Mouse (Mus musculus) mouse embryonic stem cell (cell line): ENCODE results near the gene Akr1e1.

ENCODE experiments used
- in situ Hi-C, 2 experiments: fragments of 300-500 bp; cut with MboI; formaldehyde crosslinking; loops; 1 replicate in 1 of 2; 3 replicates in 1 of 2; pipeline ENCODE4 v1.14.3; 2019 to 2020; ENCODE audit warnings: low sequenced_read_pairs in 2 of 2, low pct_unique_long_range_greater_than_20kb in 1 of 2, mixed read lengths in 1 of 2; ENCODE audit not compliant: unreplicated experiment in 1 of 2

The Akr1e1 gene

GRCm38 (mm10) chr13:4608961-4609409 is at the start of gene Akr1e1:
Akr1e1 (minus strand) TSS chr13:4609174.
- in situ Hi-C loops: loop anchor here in 1 of 2 experiments (25.0 kb wide), 1 partner anchor 497 kb away; no protein-coding TSS in a partner anchor

GRCm38 (mm10) chr13:4658346-4658745 is 49.4 kb upstream of the Akr1e1 start:
- in situ Hi-C loops: loop anchor here in 1 of 2 experiments (25.0 kb wide), 1 partner anchor 1804 kb away; no protein-coding TSS in a partner anchor

- in situ Hi-C loops: loop anchor here in 1 of 2 experiments (25.0 kb wide), 1 partner anchor 1806 kb away; no protein-coding TSS in a partner anchor
Observed at GRCm38 (mm10) chr13:4656277-4657146, 47.5 kb upstream of the Akr1e1 start.

GRCm38 (mm10) chr13:4650190-4650589 is 41.2 kb upstream of the Akr1e1 start:
- in situ Hi-C loops: loop anchor here in 1 of 2 experiments (25.0 kb wide), 1 partner anchor 1812 kb away; no protein-coding TSS in a partner anchor

- in situ Hi-C loops: no loop called here
Observed at GRCm38 (mm10) chr13:4645248-4645647, 36.3 kb upstream of the Akr1e1 start.

GRCm38 (mm10) chr13:4610902-4611301 is 1.9 kb upstream of the Akr1e1 start:
- in situ Hi-C loops: loop anchor here in 1 of 2 experiments (25.0 kb wide), 1 partner anchor 499 kb away; no protein-coding TSS in a partner anchor

- in situ Hi-C loops: loop anchor here in 1 of 2 experiments (25.0 kb wide), 1 partner anchor 496 kb away; no protein-coding TSS in a partner anchor
Observed at GRCm38 (mm10) chr13:4608530-4608929, 444 bp downstream of the Akr1e1 start.

GRCm38 (mm10) chr13:4606821-4607220 is 2.2 kb downstream of the Akr1e1 start:
- in situ Hi-C loops: loop anchor here in 1 of 2 experiments (25.0 kb wide), 1 partner anchor 495 kb away; no protein-coding TSS in a partner anchor

- in situ Hi-C loops: loop anchor here in 1 of 2 experiments (25.0 kb wide), 1 partner anchor 491 kb away; no protein-coding TSS in a partner anchor
Observed at GRCm38 (mm10) chr13:4603431-4603830, 5.5 kb downstream of the Akr1e1 start.

- in situ Hi-C loops: no loop called here
Observed at GRCm38 (mm10) chr13:4576921-4577320, 32.1 kb downstream of the Akr1e1 start.

GRCm38 (mm10) chr13:4573871-4574270 is 35.1 kb downstream of the Akr1e1 start, which contains the start of gene Akr1c21:
Akr1c21 (plus strand) TSS chr13:4574075.
- in situ Hi-C loops: no loop called here

GRCm38 (mm10) chr13:4565996-4566395 is 43.0 kb downstream of the Akr1e1 start:
- in situ Hi-C loops: no loop called here

GRCm38 (mm10) chr13:4560500-4560899 is 48.5 kb downstream of the Akr1e1 start:
- in situ Hi-C loops: no loop called here

GRCm38 (mm10) chr13:4559143-4559542 is 49.8 kb downstream of the Akr1e1 start:
- in situ Hi-C loops: no loop called here
